Mouse (Mus musculus): ENCODE data around the gene Lrrc71. TPM values are rescaled to one million over a fixed set of nuclear protein-coding genes. Genes with fewer than 3 reads are reported as not detected.

The Lrrc71 gene
- under 1 TPM in 1 of 2 experiments, not detected in 1; 0.11 TPM for total RNA-seq (2021)
- long read RNA-seq, experiment 1 = 0 reads
- long read RNA-seq, experiment 2 = 0 reads

GRCm38 (mm10) chr3:87748431-87748830, at the start of gene Lrrc71:
Lrrc71 (minus strand) TSS chr3:87748625.
- no peak for DNase-seq

GRCm38 (mm10) chr3:87796736-87797334, 48.4 kb upstream of the Lrrc71 start, which contains the start of gene Insrr:
Insrr (plus strand) TSS chr3:87796951.
- DNase-seq = peak; percentile 52

- peak; percentile 79 for DNase-seq
Measured at GRCm38 (mm10) chr3:87795336-87796277, 47.2 kb upstream of the Lrrc71 start.

- DNase-seq = no peak
Measured at GRCm38 (mm10) chr3:87794922-87795325, 46.5 kb upstream of the Lrrc71 start, which contains the start of gene Ntrk1. Ntrk1 (minus strand) TSS chr3:87795162.

GRCm38 (mm10) chr3:87789768-87790167, 41.3 kb upstream of the Lrrc71 start:
- DNase-seq = no peak

- no peak for DNase-seq
Measured at GRCm38 (mm10) chr3:87789248-87789647, 40.8 kb upstream of the Lrrc71 start.

GRCm38 (mm10) chr3:87785626-87786214, 37.3 kb upstream of the Lrrc71 start:
- no peak for DNase-seq

GRCm38 (mm10) chr3:87785156-87785555, 36.7 kb upstream of the Lrrc71 start:
- DNase-seq = no peak

GRCm38 (mm10) chr3:87783282-87784023, 35.0 kb upstream of the Lrrc71 start:
- DNase-seq = no peak

- DNase-seq = no peak
Measured at GRCm38 (mm10) chr3:87779086-87779485, 30.7 kb upstream of the Lrrc71 start.

GRCm38 (mm10) chr3:87778283-87778682, 29.9 kb upstream of the Lrrc71 start:
- no peak for DNase-seq

GRCm38 (mm10) chr3:87771088-87771487, 22.7 kb upstream of the Lrrc71 start:
- no peak for DNase-seq

- DNase-seq = no peak
Measured at GRCm38 (mm10) chr3:87770280-87770679, 21.9 kb upstream of the Lrrc71 start.

GRCm38 (mm10) chr3:87769506-87769905, 21.1 kb upstream of the Lrrc71 start:
- DNase-seq = no peak

GRCm38 (mm10) chr3:87768844-87769243, 20.4 kb upstream of the Lrrc71 start:
- peak; percentile 90 for DNase-seq

GRCm38 (mm10) chr3:87768431-87768830, 20.0 kb upstream of the Lrrc71 start:
- no peak for DNase-seq

GRCm38 (mm10) chr3:87767764-87768163, 19.3 kb upstream of the Lrrc71 start:
- no peak for DNase-seq

- no peak for DNase-seq
Measured at GRCm38 (mm10) chr3:87766284-87766667, 17.9 kb upstream of the Lrrc71 start.

GRCm38 (mm10) chr3:87765631-87766283, 17.3 kb upstream of the Lrrc71 start:
- no peak for DNase-seq

GRCm38 (mm10) chr3:87765091-87765490, 16.7 kb upstream of the Lrrc71 start:
- no peak for DNase-seq

- no peak for DNase-seq
Measured at GRCm38 (mm10) chr3:87764506-87764905, 16.1 kb upstream of the Lrrc71 start.

All from gastrocnemius, postnatal 10 days (tissue).